Mouse (Mus musculus) liver, adult 2 months (tissue): ENCODE measurements around the gene Mfsd5.

Experiments used
- CTCF ChIP-seq: fragments of 200-500 bp; IDR thresholded peaks from 2 replicates; pipeline ENCODE4 v1.5.1; 2011; ENCODE audit warnings: low read depth, low read length, control low read depth
- POLR2A ChIP-seq: fragments of 200-500 bp; IDR thresholded peaks from 2 replicates; pipeline ENCODE4 v1.6.1; 2011; ENCODE audit warnings: low read length, control low read depth; ENCODE audit not compliant: insufficient read depth; ENCODE audit errors: extremely low read depth

DNA sequence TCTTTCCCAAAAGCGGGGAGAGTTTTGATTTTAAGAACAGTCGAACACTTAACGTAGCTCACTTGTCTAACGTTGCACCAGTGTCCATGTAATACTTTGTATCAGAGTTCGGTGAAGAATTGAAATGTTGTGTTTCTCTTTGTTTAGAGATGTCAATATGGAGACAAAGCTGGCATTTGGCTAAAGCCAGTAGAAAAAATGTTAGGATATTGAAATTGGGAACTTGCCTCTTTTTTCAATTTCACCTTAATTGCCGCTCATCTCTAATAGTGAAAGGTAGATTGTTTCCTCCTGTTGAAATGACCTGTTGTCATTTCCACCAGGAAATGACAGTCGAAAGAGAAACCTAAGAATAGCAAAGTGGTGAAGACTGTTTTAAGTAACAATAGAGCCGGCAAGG, 47.6 kb downstream of the Mfsd5 start:
- TF ChIP-seq POLR2A (no peak), CTCF (no peak)
